Mouse (Mus musculus): ENCODE results near the gene C1ra. TPM values are rescaled to one million over a fixed set of nuclear protein-coding genes. Genes with fewer than 3 reads are reported as not detected.

The C1ra gene
- polyA plus RNA-seq, 1 experiment from 2014 or later, result 30.1 TPM

Other genes starting within 250 kb of the C1ra start
- 0.36 and 0.50 TPM in 2 replicates for gene Cd163, start 207.7 kb upstream of the C1ra start, polyA plus RNA-seq (2015; fragmentation: Nextera tagmentation; extraction: Ambion mirVana)
- 27.1 and 28.2 TPM in 2 replicates for gene Pex5, start 97.3 kb upstream of the C1ra start, polyA plus RNA-seq (2015; fragmentation: Nextera tagmentation; extraction: Ambion mirVana)
- 4.9 and 5.1 TPM in 2 replicates for gene Clstn3, start 47.6 kb upstream of the C1ra start, polyA plus RNA-seq (2015; fragmentation: Nextera tagmentation; extraction: Ambion mirVana)
- 14.1 and 15.8 TPM in 2 replicates for gene C1rl, start 19.3 kb upstream of the C1ra start, polyA plus RNA-seq (2015; fragmentation: Nextera tagmentation; extraction: Ambion mirVana)
- gene C1s1, start 30.0 kb downstream of the C1ra start, polyA plus RNA-seq (2015; fragmentation: Nextera tagmentation; extraction: Ambion mirVana), result 75.8 and 79.9 TPM in 2 replicates
- gene C1rb, start 57.9 kb downstream of the C1ra start, polyA plus RNA-seq (2015; fragmentation: Nextera tagmentation; extraction: Ambion mirVana), result not detected in 2 replicates
- gene C1s2, start 123.7 kb downstream of the C1ra start, polyA plus RNA-seq (2015; fragmentation: Nextera tagmentation; extraction: Ambion mirVana), result 0.04 TPM in 1 of 2 replicates, not detected in the other
- 80.1 and 88.6 TPM in 2 replicates for gene Lpcat3, start 150.6 kb downstream of the C1ra start, polyA plus RNA-seq (2015; fragmentation: Nextera tagmentation; extraction: Ambion mirVana)
- 105 and 121 TPM in 2 replicates for gene Emg1, start 199.8 kb downstream of the C1ra start, polyA plus RNA-seq (2015; fragmentation: Nextera tagmentation; extraction: Ambion mirVana)
- gene Phb2, start 199.9 kb downstream of the C1ra start, polyA plus RNA-seq (2015; fragmentation: Nextera tagmentation; extraction: Ambion mirVana), result 206 and 214 TPM in 2 replicates
- gene Ptpn6, start 226.3 kb downstream of the C1ra start, polyA plus RNA-seq (2015; fragmentation: Nextera tagmentation; extraction: Ambion mirVana), result 38.2 and 38.3 TPM in 2 replicates
- gene Grcc10, start 229.0 kb downstream of the C1ra start, polyA plus RNA-seq (2015; fragmentation: Nextera tagmentation; extraction: Ambion mirVana), result 80.7 and 83.6 TPM in 2 replicates
- gene Gm45234, start 243.6 kb downstream of the C1ra start, polyA plus RNA-seq (2015; fragmentation: Nextera tagmentation; extraction: Ambion mirVana), result not detected in 2 replicates
- gene Atn1, start 244.1 kb downstream of the C1ra start, polyA plus RNA-seq (2015; fragmentation: Nextera tagmentation; extraction: Ambion mirVana), result 1.3 and 1.7 TPM in 2 replicates